Mouse (Mus musculus) lung, postnatal 0 days (tissue): ENCODE data around the gene Ptgfrn. TPM values are rescaled to one million over a fixed set of nuclear protein-coding genes. Genes with fewer than 3 reads are reported as not detected.

ENCODE experiments used
- ATAC-seq: fragments of 200-750 bp; cut with Nextera tagmentation; 2 replicates; pipeline ENCODE4 v1.8.0; 2017; ENCODE audit warnings: moderate library complexity
- DNase-seq: peaks from one replicate; pipeline ENCODE4 v3.0.0-alpha.2; 2016; ENCODE audit warnings: low spot score
- H3K27ac ChIP-seq: fragments of 300-500 bp; sonication (generic); 2 replicates; pipeline ENCODE4 v1.5.1; 2014; ENCODE audit warnings: antibody characterized with exemption, mild to moderate bottlenecking, low read length, mixed read lengths
- H3K27me3 ChIP-seq: fragments of 300-500 bp; sonication (generic); replicated peaks from 2 replicates; pipeline ENCODE4 v1.6.1; 2014; ENCODE audit warnings: low read length, mixed read lengths; ENCODE audit not compliant: insufficient read depth
- H3K36me3 ChIP-seq: fragments of 300-500 bp; sonication (generic); 2 replicates; pipeline ENCODE4 v1.6.1; 2014; ENCODE audit warnings: low read length, mixed read lengths; ENCODE audit not compliant: insufficient read depth
- H3K4me1 ChIP-seq: fragments of 300-500 bp; sonication (generic); 2 replicates; pipeline ENCODE4 v1.6.1; 2014; ENCODE audit warnings: antibody characterized with exemption, low read depth, low read length, mixed read lengths; ENCODE audit not compliant: insufficient read depth
- H3K4me2 ChIP-seq: fragments of 300-500 bp; sonication (generic); replicated peaks from 2 replicates; pipeline ENCODE4 v1.6.1; 2014; ENCODE audit warnings: low read depth, mild to moderate bottlenecking, low read length, moderate library complexity, mixed read lengths
- H3K4me3 ChIP-seq: fragments of 300-500 bp; sonication (generic); 2 replicates; pipeline ENCODE4 v1.5.1; 2014; ENCODE audit warnings: low read depth, low read length
- H3K9ac ChIP-seq: fragments of 300-500 bp; sonication (generic); replicated peaks from 2 replicates; pipeline ENCODE4 v1.6.1; 2014; ENCODE audit warnings: low read depth, mild to moderate bottlenecking
- H3K9me3 ChIP-seq: fragments of 300-500 bp; sonication (generic); 2 replicates; pipeline ENCODE4 v1.6.1; 2016; ENCODE audit warnings: low read length, mixed read lengths
- CTCF ChIP-seq: IDR thresholded peaks from 2 replicates; pipeline ENCODE4 v1.5.1; 2016; ENCODE audit warnings: antibody characterized with exemption, mild to moderate bottlenecking
- EP300 ChIP-seq: IDR thresholded peaks from 2 replicates; pipeline ENCODE4 v1.6.1; 2016; ENCODE audit warnings: antibody characterized with exemption, mild to moderate bottlenecking, control low read depth
- WGBS: fragments of 180-500 bp; shearing (Covaris S2); extraction: QIAGEN DNeasy Blood & Tissue Kit; methylation state at CpG from one replicate; pipeline ENCODE4 v1.1.7; 2014; 5-methylcytosine and 5-hydroxymethylcytosine counted together
- polyA plus RNA-seq: library from polyadenylated mRNA; unstranded; fragments of >200 nt; fragmentation: Nextera tagmentation; extraction: Ambion mirVana; gene quantifications from 2 replicates; pipeline ENCODE4 v1.2.1, GENCODE M21; 2015

Gene Ptgfrn
- polyA plus RNA-seq, 1 experiment from 2014 or later = 10.2 TPM

GRCm38 (mm10) chr3:101095761-101096449 lies 14.2 kb downstream of the Ptgfrn start:
- TF ChIP-seq EP300 (no peak), CTCF (peak; percentile 17; the same call in 1 of the 2 replicates)
- Histone ChIP-seq H3K36me3 (no peaks in the 10 kb centered on the region), H3K4me2 (no peak overlapping the region), H3K27me3 (no peaks in the 10 kb centered on the region), H3K9me3 (no peaks in the 10 kb centered on the region), H3K4me3 (no peak overlapping the region), H3K4me1 (peaks cover 27% of the 10 kb centered on the region), H3K9ac (no peak overlapping the region), H3K27ac (no peak overlapping the region)
- WGBS = 82% methylated on average over 5 of the region's 5 CpGs
- DNase-seq (no peak), ATAC-seq (no peak)

GRCm38 (mm10) chr3:101092202-101092601 lies 17.9 kb downstream of the Ptgfrn start:
- H3K9ac ChIP-seq = no peak overlapping the region
- ATAC-seq (no peak), DNase-seq (no peak)
- WGBS = 90% methylated on average over 13 of the region's 13 CpGs
- peaks cover 8% of the 10 kb centered on the region; the same call in 1 of the 2 replicates for H3K4me1 ChIP-seq
- H3K4me2 ChIP-seq = no peak overlapping the region
- H3K9me3 ChIP-seq = no peaks in the 10 kb centered on the region
- no peaks in the 10 kb centered on the region for H3K36me3 ChIP-seq
- no peak overlapping the region for H3K27ac ChIP-seq
- no peak overlapping the region for H3K4me3 ChIP-seq
- TF ChIP-seq CTCF (no peak), EP300 (no peak)
- H3K27me3 ChIP-seq = no peaks in the 10 kb centered on the region

- DNase-seq = peak; percentile 69
- TF ChIP-seq CTCF (no peak), EP300 (no peak)
- H3K9ac ChIP-seq = no peak overlapping the region
- WGBS = 62% methylated on average over 7 of the region's 7 CpGs
- no peaks in the 10 kb centered on the region for H3K9me3 ChIP-seq
- no peak overlapping the region for H3K4me2 ChIP-seq
- no peak overlapping the region for H3K27ac ChIP-seq
- H3K27me3 ChIP-seq = no peaks in the 10 kb centered on the region
- H3K4me1 ChIP-seq = no peaks in the 10 kb centered on the region
- no peaks in the 10 kb centered on the region for H3K36me3 ChIP-seq
- ATAC-seq = peak; percentile 67
- H3K4me3 ChIP-seq = no peak overlapping the region
These were observed 23.3 kb downstream of the Ptgfrn start for GRCm38 (mm10) chr3:101086584-101087445.

GRCm38 (mm10) chr3:101080925-101081324 lies 29.2 kb downstream of the Ptgfrn start:
- Histone ChIP-seq H3K36me3 (0 out of 2 replicates have a peak, but pooled peaks cover 4% of the 10 kb centered on the region), H3K27ac (no peak overlapping the region), H3K9me3 (no peaks in the 10 kb centered on the region), H3K4me1 (no peaks in the 10 kb centered on the region), H3K4me3 (no peak overlapping the region), H3K9ac (no peak overlapping the region), H3K4me2 (no peak overlapping the region), H3K27me3 (no peaks in the 10 kb centered on the region)
- TF ChIP-seq CTCF = no peak
- no peak for TF ChIP-seq EP300
- DNase-seq (no peak), ATAC-seq (no peak)
- 88% methylated on average over 4 of the region's 4 CpGs for WGBS

- Histone ChIP-seq H3K27ac (no peak overlapping the region), H3K27me3 (no peaks in the 10 kb centered on the region), H3K4me3 (no peak overlapping the region), H3K36me3 (0 out of 2 replicates have a peak, but pooled peaks cover 4% of the 10 kb centered on the region), H3K9ac (no peak overlapping the region), H3K9me3 (no peaks in the 10 kb centered on the region), H3K4me1 (no peaks in the 10 kb centered on the region; the same call in 1 of the 2 replicates), H3K4me2 (no peak overlapping the region)
- ATAC-seq (0 out of 2 replicates have a peak, but pooled peaks have one; percentile 40), DNase-seq (peak; percentile 49)
- WGBS = 48% methylated on average over 1 of the region's 1 CpGs
- no peak for TF ChIP-seq EP300
- no peak for TF ChIP-seq CTCF
These were observed 31.7 kb downstream of the Ptgfrn start for GRCm38 (mm10) chr3:101078344-101078743.

GRCm38 (mm10) chr3:101077710-101078100 lies 32.4 kb downstream of the Ptgfrn start:
- no peak overlapping the region for H3K4me3 ChIP-seq
- ATAC-seq (no peak), DNase-seq (no peak)
- no peaks in the 10 kb centered on the region for H3K27me3 ChIP-seq
- H3K36me3 ChIP-seq = 0 out of 2 replicates have a peak, but pooled peaks cover 4% of the 10 kb centered on the region
- WGBS = 70% methylated on average over 6 of the region's 6 CpGs
- H3K27ac ChIP-seq = no peak overlapping the region
- H3K9ac ChIP-seq = no peak overlapping the region
- no peaks in the 10 kb centered on the region for H3K9me3 ChIP-seq
- TF ChIP-seq CTCF (no peak), EP300 (no peak)
- no peak overlapping the region for H3K4me2 ChIP-seq
- no peaks in the 10 kb centered on the region; the same call in 1 of the 2 replicates for H3K4me1 ChIP-seq
